Mouse (Mus musculus): ENCODE data around the gene Tdo2. TPM values are rescaled to one million over a fixed set of nuclear protein-coding genes. Genes with fewer than 3 reads are reported as not detected.

Tdo2 gene
- not detected in 2 replicates for polyA plus RNA-seq (2014; fragmentation: Nextera tagmentation; extraction: Ambion mirVana)

- DNase-seq (ENCODE audit: low spot score), result no peak
- Histone ChIP-seq H3K4me1 (ENCODE audit: control insufficient read depth, insufficient read depth, low read length) (no peaks in the 10 kb centered on the region), H3K9me3 (ENCODE audit: control insufficient read depth, low read length) (no peaks in the 10 kb centered on the region), H3K36me3 (ENCODE audit: control insufficient read depth, insufficient read depth, low read length) (no peaks in the 10 kb centered on the region), H3K27me3 (ENCODE audit: control insufficient read depth, insufficient read depth, low read length) (no peaks in the 10 kb centered on the region), H3K4me3 (ENCODE audit: low read depth, low read length) (no peak within 1 kb of the TSS), H3K9ac (ENCODE audit: low read length) (no peak within 1 kb of the TSS), H3K4me2 (ENCODE audit: low read depth) (no peak within 1 kb of the TSS), H3K27ac (ENCODE audit: low read depth, low read length) (no peak within 1 kb of the TSS)
- ATAC-seq (ENCODE audit: insufficient read depth, low FRiP score, low TSS enrichment), result no peak
These were observed at the start of gene Tdo2 for GRCm38 (mm10) chr3:81976102-81976501. Gene Tdo2, minus strand, starts transcription at chr3:81976202.

GRCm38 (mm10) chr3:82023065-82023464, 47.1 kb upstream of the Tdo2 start:
- Histone ChIP-seq H3K27ac (ENCODE audit: low read depth, low read length) (no peak overlapping the region), H3K4me2 (ENCODE audit: low read depth) (no peak overlapping the region), H3K4me3 (ENCODE audit: low read depth, low read length) (no peak overlapping the region), H3K9me3 (ENCODE audit: control insufficient read depth, low read length) (no peaks in the 10 kb centered on the region), H3K9ac (ENCODE audit: low read length) (no peak overlapping the region), H3K36me3 (ENCODE audit: control insufficient read depth, insufficient read depth, low read length) (no peaks in the 10 kb centered on the region), H3K4me1 (ENCODE audit: control insufficient read depth, insufficient read depth, low read length) (no peaks in the 10 kb centered on the region), H3K27me3 (ENCODE audit: control insufficient read depth, insufficient read depth, low read length) (no peaks in the 10 kb centered on the region)
- ATAC-seq (ENCODE audit: insufficient read depth, low FRiP score, low TSS enrichment) (no peak), DNase-seq (ENCODE audit: low spot score) (no peak)
- 89% methylated on average over 3 of the region's 3 CpGs for WGBS

- ATAC-seq (ENCODE audit: insufficient read depth, low FRiP score, low TSS enrichment) (no peak), DNase-seq (ENCODE audit: low spot score) (no peak)
- Histone ChIP-seq H3K4me1 (ENCODE audit: control insufficient read depth, insufficient read depth, low read length) (no peaks in the 10 kb centered on the region), H3K4me3 (ENCODE audit: low read depth, low read length) (no peak overlapping the region), H3K4me2 (ENCODE audit: low read depth) (no peak overlapping the region), H3K9me3 (ENCODE audit: control insufficient read depth, low read length) (no peaks in the 10 kb centered on the region), H3K27me3 (ENCODE audit: control insufficient read depth, insufficient read depth, low read length) (no peaks in the 10 kb centered on the region), H3K36me3 (ENCODE audit: control insufficient read depth, insufficient read depth, low read length) (no peaks in the 10 kb centered on the region), H3K9ac (ENCODE audit: low read length) (no peak overlapping the region), H3K27ac (ENCODE audit: low read depth, low read length) (no peak overlapping the region)
- 87% methylated on average over 8 of the region's 8 CpGs for WGBS
These were observed 46.5 kb upstream of the Tdo2 start for GRCm38 (mm10) chr3:82022421-82022920.

- no peak for DNase-seq (ENCODE audit: low spot score)
- H3K9ac ChIP-seq (ENCODE audit: low read length), result no peak overlapping the region
- no peaks in the 10 kb centered on the region for H3K36me3 ChIP-seq (ENCODE audit: control insufficient read depth, insufficient read depth, low read length)
- no peaks in the 10 kb centered on the region for H3K4me1 ChIP-seq (ENCODE audit: control insufficient read depth, insufficient read depth, low read length)
- WGBS, result 71% methylated on average over 7 of the region's 7 CpGs
- no peak overlapping the region for H3K4me2 ChIP-seq (ENCODE audit: low read depth)
- H3K27me3 ChIP-seq (ENCODE audit: control insufficient read depth, insufficient read depth, low read length), result no peaks in the 10 kb centered on the region
- H3K4me3 ChIP-seq (ENCODE audit: low read depth, low read length), result no peak overlapping the region
- no peak for ATAC-seq (ENCODE audit: insufficient read depth, low FRiP score, low TSS enrichment)
- H3K27ac ChIP-seq (ENCODE audit: low read depth, low read length), result no peak overlapping the region
- no peaks in the 10 kb centered on the region for H3K9me3 ChIP-seq (ENCODE audit: control insufficient read depth, low read length)
These were observed 38.2 kb upstream of the Tdo2 start for GRCm38 (mm10) chr3:82014148-82014703.

GRCm38 (mm10) chr3:82007002-82007401, 31.0 kb upstream of the Tdo2 start:
- no peak overlapping the region for H3K9ac ChIP-seq (ENCODE audit: low read length)
- no peaks in the 10 kb centered on the region for H3K27me3 ChIP-seq (ENCODE audit: control insufficient read depth, insufficient read depth, low read length)
- no peaks in the 10 kb centered on the region for H3K4me1 ChIP-seq (ENCODE audit: control insufficient read depth, insufficient read depth, low read length)
- H3K36me3 ChIP-seq (ENCODE audit: control insufficient read depth, insufficient read depth, low read length), result no peaks in the 10 kb centered on the region
- no peak overlapping the region for H3K27ac ChIP-seq (ENCODE audit: low read depth, low read length)
- ATAC-seq (ENCODE audit: insufficient read depth, low FRiP score, low TSS enrichment) (no peak), DNase-seq (ENCODE audit: low spot score) (no peak)
- H3K4me3 ChIP-seq (ENCODE audit: low read depth, low read length), result no peak overlapping the region
- H3K4me2 ChIP-seq (ENCODE audit: low read depth), result no peak overlapping the region
- no peaks in the 10 kb centered on the region for H3K9me3 ChIP-seq (ENCODE audit: control insufficient read depth, low read length)
- 98% methylated on average over 1 of the region's 1 CpGs for WGBS

GRCm38 (mm10) chr3:81995988-81996387, 20.0 kb upstream of the Tdo2 start:
- H3K4me3 ChIP-seq (ENCODE audit: low read depth, low read length), result no peak overlapping the region
- H3K27me3 ChIP-seq (ENCODE audit: control insufficient read depth, insufficient read depth, low read length), result no peaks in the 10 kb centered on the region
- no peak overlapping the region for H3K4me2 ChIP-seq (ENCODE audit: low read depth)
- H3K9me3 ChIP-seq (ENCODE audit: control insufficient read depth, low read length), result no peaks in the 10 kb centered on the region
- 3% methylated on average over 1 of the region's 1 CpGs for WGBS
- DNase-seq (ENCODE audit: low spot score) (no peak), ATAC-seq (ENCODE audit: insufficient read depth, low FRiP score, low TSS enrichment) (peak; percentile 46; the same call in 1 of the 2 replicates)
- H3K4me1 ChIP-seq (ENCODE audit: control insufficient read depth, insufficient read depth, low read length), result no peaks in the 10 kb centered on the region
- no peaks in the 10 kb centered on the region for H3K36me3 ChIP-seq (ENCODE audit: control insufficient read depth, insufficient read depth, low read length)
- H3K27ac ChIP-seq (ENCODE audit: low read depth, low read length), result no peak overlapping the region
- H3K9ac ChIP-seq (ENCODE audit: low read length), result no peak overlapping the region

- H3K36me3 ChIP-seq (ENCODE audit: control insufficient read depth, insufficient read depth, low read length), result no peaks in the 10 kb centered on the region
- ATAC-seq (ENCODE audit: insufficient read depth, low FRiP score, low TSS enrichment) (no peak), DNase-seq (ENCODE audit: low spot score) (no peak)
- H3K9ac ChIP-seq (ENCODE audit: low read length), result no peak overlapping the region
- no peak overlapping the region for H3K4me2 ChIP-seq (ENCODE audit: low read depth)
- H3K27me3 ChIP-seq (ENCODE audit: control insufficient read depth, insufficient read depth, low read length), result no peaks in the 10 kb centered on the region
- H3K4me3 ChIP-seq (ENCODE audit: low read depth, low read length), result no peak overlapping the region
- no peaks in the 10 kb centered on the region for H3K9me3 ChIP-seq (ENCODE audit: control insufficient read depth, low read length)
- 47% methylated on average over 4 of the region's 4 CpGs for WGBS
- H3K4me1 ChIP-seq (ENCODE audit: control insufficient read depth, insufficient read depth, low read length), result no peaks in the 10 kb centered on the region
- H3K27ac ChIP-seq (ENCODE audit: low read depth, low read length), result no peak overlapping the region
These were observed 19.4 kb upstream of the Tdo2 start for GRCm38 (mm10) chr3:81995371-81995770.

- no peak for DNase-seq (ENCODE audit: low spot score)
- no peak for ATAC-seq (ENCODE audit: insufficient read depth, low FRiP score, low TSS enrichment)
- H3K4me1 ChIP-seq (ENCODE audit: control insufficient read depth, insufficient read depth, low read length), result no peaks in the 10 kb centered on the region
- H3K27me3 ChIP-seq (ENCODE audit: control insufficient read depth, insufficient read depth, low read length), result no peaks in the 10 kb centered on the region
- H3K9ac ChIP-seq (ENCODE audit: low read length), result no peak overlapping the region
- H3K27ac ChIP-seq (ENCODE audit: low read depth, low read length), result no peak overlapping the region
- no peak overlapping the region for H3K4me3 ChIP-seq (ENCODE audit: low read depth, low read length)
- H3K4me2 ChIP-seq (ENCODE audit: low read depth), result no peak overlapping the region
- 75% methylated on average over 3 of the region's 3 CpGs for WGBS
- H3K36me3 ChIP-seq (ENCODE audit: control insufficient read depth, insufficient read depth, low read length), result no peaks in the 10 kb centered on the region
- H3K9me3 ChIP-seq (ENCODE audit: control insufficient read depth, low read length), result no peaks in the 10 kb centered on the region
These were observed 14.5 kb upstream of the Tdo2 start for GRCm38 (mm10) chr3:81990531-81990930.

- no peak overlapping the region for H3K9ac ChIP-seq (ENCODE audit: low read length)
- no peaks in the 10 kb centered on the region for H3K36me3 ChIP-seq (ENCODE audit: control insufficient read depth, insufficient read depth, low read length)
- no peak overlapping the region for H3K4me2 ChIP-seq (ENCODE audit: low read depth)
- no peaks in the 10 kb centered on the region for H3K9me3 ChIP-seq (ENCODE audit: control insufficient read depth, low read length)
- no peaks in the 10 kb centered on the region for H3K4me1 ChIP-seq (ENCODE audit: control insufficient read depth, insufficient read depth, low read length)
- 65% methylated on average over 2 of the region's 2 CpGs for WGBS
- H3K27me3 ChIP-seq (ENCODE audit: control insufficient read depth, insufficient read depth, low read length), result no peaks in the 10 kb centered on the region
- DNase-seq (ENCODE audit: low spot score) (no peak), ATAC-seq (ENCODE audit: insufficient read depth, low FRiP score, low TSS enrichment) (no peak)
- no peak overlapping the region for H3K4me3 ChIP-seq (ENCODE audit: low read depth, low read length)
- H3K27ac ChIP-seq (ENCODE audit: low read depth, low read length), result no peak overlapping the region
These were observed 13.7 kb upstream of the Tdo2 start for GRCm38 (mm10) chr3:81989692-81990141.
